Mouse (Mus musculus) CD4-positive naive resting alpha-beta T cell, adult 76 days (primary cell): ENCODE measurements around the gene Fbln5. TPM values are rescaled to one million over a fixed set of nuclear protein-coding genes. Genes with fewer than 3 reads are reported as not detected.

Source experiments
- total RNA-seq: library from RNA; stranded (reverse); gene quantifications from one replicate; pipeline ENCODE4 v1.2.4, GENCODE M21; 2023

Fbln5 gene
- total RNA-seq, result not detected

GRCm38 (mm10) chr12:101818608-101819370 lies at the start of gene Fbln5:
TSS of gene Fbln5 (minus strand) at chr12:101819055.

DNA sequence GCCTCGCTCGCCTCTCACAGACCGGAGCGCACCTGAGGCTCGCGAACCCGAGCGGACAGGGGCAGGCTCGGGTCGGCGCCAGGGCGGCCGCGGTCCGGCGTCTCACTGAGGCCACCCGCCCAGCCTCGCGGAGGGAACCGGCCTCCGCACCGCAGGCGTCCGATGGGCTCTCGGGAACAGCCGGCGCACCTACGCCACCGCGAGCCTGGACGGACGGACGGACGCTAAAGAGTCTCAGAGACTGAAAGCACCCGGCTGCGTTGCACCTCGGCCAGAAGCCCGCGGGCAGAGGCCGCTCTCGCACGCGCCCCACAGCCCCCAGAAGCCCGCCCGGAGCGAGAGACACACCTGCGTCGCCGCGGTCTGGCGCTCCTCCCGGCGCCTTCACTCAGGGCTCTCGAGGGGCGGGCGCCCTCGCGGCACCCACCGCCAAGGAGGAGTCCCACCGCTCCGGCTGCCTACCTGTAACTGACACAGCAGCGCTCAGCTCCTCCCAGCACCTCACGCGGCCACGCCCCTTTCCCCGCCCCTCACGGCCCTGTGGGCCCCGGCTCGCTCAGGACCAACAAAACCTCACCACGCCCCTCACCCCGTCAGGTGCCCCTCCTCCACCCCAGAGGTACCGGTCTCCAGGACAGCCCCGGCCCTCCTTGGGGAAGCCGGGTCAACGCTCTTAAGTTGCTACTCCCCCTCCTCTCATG lies 100.7 kb downstream of the Fbln5 start, which contains the start of gene Tc2n:
Gene Tc2n (minus strand): TSS at position 470 of the 701 bp plus-strand sequence.

Other genes with a start within 250 kb of the Fbln5 start
- gene Tc2n, start 100.5 kb downstream of the Fbln5 start, total RNA-seq, result not detected
- gene Trip11, start 94.2 kb upstream of the Fbln5 start, total RNA-seq, result 87.9 TPM
- 21.6 TPM for gene Atxn3, start 139.2 kb upstream of the Fbln5 start, total RNA-seq
- gene Cpsf2, start 156.9 kb upstream of the Fbln5 start, total RNA-seq, result 14.9 TPM